Mouse (Mus musculus): ENCODE measurements around the gene Dennd2a. TPM values are rescaled to one million over a fixed set of nuclear protein-coding genes. Genes with fewer than 3 reads are reported as not detected.

Gene Dennd2a
- polyA plus RNA-seq, 1 experiment from 2014 or later = 49.3 TPM

DNA sequence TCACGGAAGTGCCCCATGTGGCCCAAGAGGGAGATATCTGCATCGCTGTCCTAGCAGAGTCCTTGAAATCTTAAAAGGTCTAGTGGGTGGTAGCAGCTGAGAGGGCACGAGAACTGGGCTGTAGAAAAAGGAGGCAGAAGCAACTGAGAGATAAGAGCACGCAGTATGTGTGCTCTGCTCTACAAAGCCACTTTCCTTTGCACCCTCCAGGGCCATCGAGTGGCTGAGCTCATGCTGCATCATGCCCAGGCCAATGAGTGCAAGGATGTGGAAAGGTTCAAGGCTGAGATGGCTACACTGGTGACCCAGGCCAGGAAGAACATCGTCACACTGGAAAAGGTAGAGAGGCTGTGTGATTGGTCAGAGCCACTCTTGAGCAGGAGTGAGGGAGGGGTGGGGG lies 27.9 kb upstream of the Dennd2a start, which contains the start of gene Gm42420:
Gene Gm42420, plus strand, starts transcription at position 237 of the 400 bp plus-strand sequence.
- Histone ChIP-seq H3K4me3 (ENCODE audit: low read depth, low read length) (no peak within 1 kb of the TSS), H3K36me3 (ENCODE audit: control insufficient read depth, insufficient read depth, low read length) (no peaks in the 10 kb centered on the region; the same call in 1 of the 2 replicates), H3K9ac (ENCODE audit: low read length) (no peak within 1 kb of the TSS), H3K4me2 (no peak within 1 kb of the TSS), H3K27me3 (ENCODE audit: control insufficient read depth, insufficient read depth, low read length) (no peaks in the 10 kb centered on the region), H3K9me3 (ENCODE audit: control insufficient read depth, low read length) (no peaks in the 10 kb centered on the region), H3K27ac (ENCODE audit: low read depth, low read length) (no peak within 1 kb of the TSS), H3K4me1 (ENCODE audit: control insufficient read depth, insufficient read depth, low read length) (no peaks in the 10 kb centered on the region)
- DNase-seq (ENCODE audit: low spot score, missing footprints) (no peak), ATAC-seq (ENCODE audit: low FRiP score) (no peak)
- WGBS = 93% methylated on average over 6 of the region's 6 CpGs

DNA sequence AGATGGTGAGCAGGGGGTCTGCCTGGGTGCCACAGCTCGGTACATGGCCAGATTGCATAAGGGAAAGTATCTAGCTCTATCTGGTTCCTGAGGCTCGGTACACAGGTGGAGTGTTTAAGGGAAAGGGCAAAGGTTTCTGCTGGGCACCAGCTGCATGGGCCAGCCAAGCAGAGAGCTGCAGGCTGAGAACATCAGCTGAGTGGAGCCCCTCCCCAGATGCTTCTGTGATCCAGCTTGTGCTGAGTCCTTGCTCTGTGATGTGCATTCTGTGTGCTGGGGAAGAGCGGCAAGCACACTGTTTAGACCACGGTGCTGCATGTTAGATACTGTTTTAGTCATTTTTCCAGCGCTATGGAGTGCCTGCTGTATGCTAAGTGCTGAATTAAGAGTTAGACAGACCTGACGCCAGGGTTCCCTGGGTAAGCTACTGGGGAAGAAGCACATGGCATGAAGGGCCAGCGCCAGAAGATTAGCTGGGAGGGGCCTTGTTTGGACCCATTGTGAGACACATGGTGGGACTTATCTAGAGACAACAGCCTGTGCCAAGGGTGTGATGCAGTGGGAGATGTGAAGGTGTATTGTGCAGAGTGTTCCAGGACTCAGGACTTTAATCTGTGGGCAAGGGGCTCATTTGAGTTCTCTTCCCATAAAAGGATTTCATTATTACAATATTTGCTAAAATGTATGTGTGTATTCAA lies 23.6 kb upstream of the Dennd2a start:
- no peaks in the 10 kb centered on the region for H3K36me3 ChIP-seq (ENCODE audit: control insufficient read depth, insufficient read depth, low read length)

DNA sequence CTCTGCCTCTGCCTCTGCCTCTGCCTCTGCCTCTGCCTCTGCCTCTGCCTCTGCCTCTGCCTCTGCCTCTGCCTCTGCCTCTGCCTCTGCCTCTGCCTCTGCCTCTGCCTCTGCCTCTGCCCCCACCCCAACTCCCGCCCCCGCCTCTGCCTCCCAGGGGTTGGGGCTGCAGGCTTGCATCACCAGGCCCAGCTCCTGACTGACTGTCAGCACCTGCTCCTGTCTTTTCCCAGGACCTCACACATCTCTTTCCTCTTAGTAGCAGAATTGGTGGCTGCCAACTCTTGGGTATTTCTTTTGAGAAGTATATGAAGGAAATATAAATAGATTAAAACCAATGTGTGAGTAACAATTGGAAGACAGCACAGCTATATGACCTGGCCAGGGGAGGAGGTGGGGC lies 22.9 kb upstream of the Dennd2a start:
- no peak for DNase-seq (ENCODE audit: low spot score, missing footprints)
- no peaks in the 10 kb centered on the region for H3K36me3 ChIP-seq (ENCODE audit: control insufficient read depth, insufficient read depth, low read length)
- no peak for ATAC-seq (ENCODE audit: low FRiP score)

More for the DNA sequence above, 23.6 kb upstream of the Dennd2a start:
- Histone ChIP-seq H3K4me2 (no peak overlapping the region), H3K4me3 (ENCODE audit: low read depth, low read length) (no peak overlapping the region), H3K27ac (ENCODE audit: low read depth, low read length) (no peak overlapping the region), H3K9me3 (ENCODE audit: control insufficient read depth, low read length) (no peaks in the 10 kb centered on the region), H3K9ac (ENCODE audit: low read length) (no peak overlapping the region), H3K27me3 (ENCODE audit: control insufficient read depth, insufficient read depth, low read length) (no peaks in the 10 kb centered on the region), H3K4me1 (ENCODE audit: control insufficient read depth, insufficient read depth, low read length) (no peaks in the 10 kb centered on the region)
- ATAC-seq (ENCODE audit: low FRiP score) (no peak), DNase-seq (ENCODE audit: low spot score, missing footprints) (no peak)
- 77% methylated on average over 7 of the region's 7 CpGs for WGBS

DNA sequence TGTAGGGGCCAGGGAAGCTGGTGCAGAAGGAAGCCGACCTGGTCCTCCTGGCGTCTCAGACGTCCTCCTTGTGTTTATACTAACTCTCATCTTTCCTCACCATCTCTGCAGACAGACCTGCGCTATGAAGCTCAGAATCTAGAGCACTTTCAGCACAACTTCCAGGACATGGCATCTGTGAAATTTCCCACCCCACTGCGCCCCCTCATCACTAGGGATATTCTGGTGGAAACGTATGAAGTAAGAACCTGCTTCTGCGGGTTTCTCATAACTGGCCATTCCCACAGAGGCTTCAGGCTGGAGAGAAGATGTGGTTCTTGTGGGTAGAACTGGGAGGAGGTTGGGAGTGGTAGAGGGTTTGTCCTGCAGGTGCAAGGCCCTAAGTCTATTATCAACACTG lies 21.9 kb upstream of the Dennd2a start:
- DNase-seq (ENCODE audit: low spot score, missing footprints) (no peak), ATAC-seq (ENCODE audit: low FRiP score) (no peak)
- Histone ChIP-seq H3K9me3 (ENCODE audit: control insufficient read depth, low read length) (no peaks in the 10 kb centered on the region), H3K36me3 (ENCODE audit: control insufficient read depth, insufficient read depth, low read length) (no peaks in the 10 kb centered on the region), H3K4me1 (ENCODE audit: control insufficient read depth, insufficient read depth, low read length) (peaks cover 5% of the 10 kb centered on the region), H3K4me2 (no peak overlapping the region), H3K27ac (ENCODE audit: low read depth, low read length) (no peak overlapping the region), H3K9ac (ENCODE audit: low read length) (no peak overlapping the region), H3K4me3 (ENCODE audit: low read depth, low read length) (no peak overlapping the region), H3K27me3 (ENCODE audit: control insufficient read depth, insufficient read depth, low read length) (no peaks in the 10 kb centered on the region)
- WGBS = 85% methylated on average over 7 of the region's 7 CpGs

More for the DNA sequence above, 22.9 kb upstream of the Dennd2a start:
- H3K9me3 ChIP-seq (ENCODE audit: control insufficient read depth, low read length) = no peaks in the 10 kb centered on the region
- H3K4me3 ChIP-seq (ENCODE audit: low read depth, low read length) = no peak overlapping the region
- H3K4me1 ChIP-seq (ENCODE audit: control insufficient read depth, insufficient read depth, low read length) = no peaks in the 10 kb centered on the region
- no peak overlapping the region for H3K9ac ChIP-seq (ENCODE audit: low read length)
- no peak overlapping the region for H3K27ac ChIP-seq (ENCODE audit: low read depth, low read length)
- 83% methylated on average over 2 of the region's 2 CpGs for WGBS
- no peak overlapping the region for H3K4me2 ChIP-seq
- no peaks in the 10 kb centered on the region for H3K27me3 ChIP-seq (ENCODE audit: control insufficient read depth, insufficient read depth, low read length)

DNA sequence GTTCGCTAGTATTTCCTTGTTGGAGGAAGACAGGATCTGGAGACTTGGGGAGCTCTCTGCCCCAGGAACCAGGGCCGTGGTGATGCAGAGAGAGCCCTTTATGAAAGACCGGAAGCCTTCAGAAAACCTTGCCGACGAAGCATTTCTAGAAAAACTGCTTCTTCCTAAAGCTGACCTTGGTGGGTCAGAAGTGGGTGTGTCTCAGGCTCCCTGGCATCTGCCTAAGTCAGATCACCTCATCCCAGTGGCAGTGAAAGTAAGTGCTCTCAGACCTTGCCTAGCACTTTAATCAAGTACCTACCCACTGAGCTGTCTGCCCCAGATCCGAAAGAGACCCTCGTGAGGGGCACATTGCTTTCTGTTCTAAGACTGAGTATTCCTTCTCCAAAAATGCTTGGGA lies 17.3 kb upstream of the Dennd2a start:
- WGBS = 74% methylated on average over 7 of the region's 7 CpGs
- DNase-seq (ENCODE audit: low spot score, missing footprints) (no peak), ATAC-seq (ENCODE audit: low FRiP score) (no peak)
- Histone ChIP-seq H3K4me1 (ENCODE audit: control insufficient read depth, insufficient read depth, low read length) (peaks cover 12% of the 10 kb centered on the region), H3K4me3 (ENCODE audit: low read depth, low read length) (peak overlapping the region; percentile 75), H3K27ac (ENCODE audit: low read depth, low read length) (no peak overlapping the region), H3K9me3 (ENCODE audit: control insufficient read depth, low read length) (no peaks in the 10 kb centered on the region), H3K4me2 (peak overlapping the region; percentile 67), H3K36me3 (ENCODE audit: control insufficient read depth, insufficient read depth, low read length) (no peaks in the 10 kb centered on the region), H3K9ac (ENCODE audit: low read length) (peak overlapping the region; percentile 77), H3K27me3 (ENCODE audit: control insufficient read depth, insufficient read depth, low read length) (no peaks in the 10 kb centered on the region)

DNA sequence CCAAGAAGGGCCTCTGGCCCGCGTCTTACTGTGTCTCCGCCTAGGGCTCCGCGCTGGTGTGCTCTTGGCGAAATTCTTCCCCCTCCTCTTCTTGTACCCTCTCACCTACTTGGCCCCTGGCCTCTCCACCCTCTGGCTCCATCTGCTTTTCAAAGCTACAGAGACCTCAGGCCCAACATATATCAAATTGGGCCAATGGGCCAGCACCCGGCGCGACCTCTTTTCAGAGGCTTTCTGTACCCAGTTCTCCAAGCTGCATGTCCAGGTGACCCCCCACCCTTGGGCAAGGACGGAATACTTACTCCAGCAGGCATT lies 16.8 kb upstream of the Dennd2a start:
- ATAC-seq (ENCODE audit: low FRiP score) = peak; percentile 4; the same call in 1 of the 2 replicates

DNA sequence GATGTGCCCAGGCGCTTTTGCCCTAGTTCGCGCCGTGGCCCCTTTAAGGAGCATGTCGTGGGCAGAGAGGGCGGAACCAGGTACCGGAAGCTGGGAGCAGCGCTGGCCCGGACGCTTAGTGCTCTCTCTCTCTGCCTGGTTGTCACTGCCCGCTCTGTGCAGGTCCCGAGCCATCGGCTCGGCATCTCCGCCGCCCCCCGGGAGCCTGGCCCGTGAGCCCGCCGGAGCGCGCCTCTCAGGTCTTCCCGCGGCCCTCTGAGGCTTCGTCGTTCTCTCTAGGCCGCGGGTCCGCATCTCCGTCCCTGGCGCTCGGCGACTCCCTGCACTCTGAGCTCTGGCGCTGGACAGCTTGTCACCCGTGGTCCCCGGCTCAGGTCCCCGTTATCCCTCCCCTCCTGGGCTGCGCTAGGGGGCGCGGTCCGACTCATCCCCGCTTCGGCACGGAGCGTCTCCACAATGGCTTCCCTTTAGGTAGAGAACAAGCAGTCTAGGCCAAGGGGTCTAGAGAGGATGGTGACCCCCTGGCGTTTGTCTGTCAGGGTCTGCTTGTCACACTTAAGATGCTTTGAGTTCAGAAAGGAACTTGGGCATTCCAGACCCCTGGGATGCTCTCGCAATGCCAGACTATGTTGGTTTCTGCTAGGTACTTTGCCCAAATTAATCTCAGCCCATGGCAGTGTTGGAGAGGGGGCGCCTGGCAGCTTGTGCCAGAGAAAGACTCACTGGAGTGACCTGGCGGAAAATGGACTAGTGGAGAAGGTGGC lies 16.3 kb upstream of the Dennd2a start, which contains the start of gene Adck2:
Gene Adck2, plus strand, starts transcription at position 83 of the 764 bp plus-strand sequence.
- no peaks in the 10 kb centered on the region for H3K36me3 ChIP-seq (ENCODE audit: control insufficient read depth, insufficient read depth, low read length)
- peak within 1 kb of the TSS; percentile 67 for H3K4me2 ChIP-seq
- peaks cover 12% of the 10 kb centered on the region for H3K4me1 ChIP-seq (ENCODE audit: control insufficient read depth, insufficient read depth, low read length)
- peak within 1 kb of the TSS; percentile 75 for H3K4me3 ChIP-seq (ENCODE audit: low read depth, low read length)
- DNase-seq (ENCODE audit: low spot score, missing footprints) = peak; percentile 97
- peak; percentile 97 for ATAC-seq (ENCODE audit: low FRiP score)
- H3K27ac ChIP-seq (ENCODE audit: low read depth, low read length) = peak within 1 kb of the TSS; percentile 89
- H3K9me3 ChIP-seq (ENCODE audit: control insufficient read depth, low read length) = no peaks in the 10 kb centered on the region
- no peaks in the 10 kb centered on the region for H3K27me3 ChIP-seq (ENCODE audit: control insufficient read depth, insufficient read depth, low read length)
- peak within 1 kb of the TSS; percentile 77 for H3K9ac ChIP-seq (ENCODE audit: low read length)
- WGBS = 2% methylated on average over 48 of the region's 49 CpGs

More for the DNA sequence above, 16.8 kb upstream of the Dennd2a start:
- H3K27ac ChIP-seq (ENCODE audit: low read depth, low read length) = peak overlapping the region; percentile 89
- H3K27me3 ChIP-seq (ENCODE audit: control insufficient read depth, insufficient read depth, low read length) = no peaks in the 10 kb centered on the region
- H3K36me3 ChIP-seq (ENCODE audit: control insufficient read depth, insufficient read depth, low read length) = no peaks in the 10 kb centered on the region
- H3K4me3 ChIP-seq (ENCODE audit: low read depth, low read length) = peak overlapping the region; percentile 75
- peaks cover 12% of the 10 kb centered on the region for H3K4me1 ChIP-seq (ENCODE audit: control insufficient read depth, insufficient read depth, low read length)
- peak overlapping the region; percentile 77 for H3K9ac ChIP-seq (ENCODE audit: low read length)
- 23% methylated on average over 10 of the region's 10 CpGs for WGBS
- H3K4me2 ChIP-seq = peak overlapping the region; percentile 67
- no peaks in the 10 kb centered on the region for H3K9me3 ChIP-seq (ENCODE audit: control insufficient read depth, low read length)
- no peak for DNase-seq (ENCODE audit: low spot score, missing footprints)

DNA sequence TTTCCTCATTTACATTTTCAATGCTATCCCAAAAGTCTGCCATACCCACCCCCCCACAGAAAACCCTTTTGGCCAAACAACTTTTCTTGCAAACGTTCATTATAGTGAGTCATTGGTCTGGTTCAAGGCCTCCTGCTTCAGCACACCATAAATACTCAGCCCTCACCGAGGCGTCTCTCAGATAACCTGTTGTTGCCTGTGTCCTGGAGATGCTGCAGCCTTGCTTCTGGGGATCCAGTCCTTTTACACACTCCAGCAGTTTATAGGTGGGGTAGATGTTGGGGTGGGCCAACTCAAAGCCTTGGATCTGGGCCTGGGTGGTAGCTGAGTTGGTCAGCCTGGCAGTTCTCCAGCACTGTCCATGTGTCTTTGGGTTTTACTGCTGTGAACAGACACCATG lies 12.8 kb upstream of the Dennd2a start:
- Histone ChIP-seq H3K36me3 (ENCODE audit: control insufficient read depth, insufficient read depth, low read length) (no peaks in the 10 kb centered on the region), H3K27me3 (ENCODE audit: control insufficient read depth, insufficient read depth, low read length) (no peaks in the 10 kb centered on the region), H3K4me3 (ENCODE audit: low read depth, low read length) (no peak overlapping the region), H3K4me2 (no peak overlapping the region), H3K9me3 (ENCODE audit: control insufficient read depth, low read length) (no peaks in the 10 kb centered on the region), H3K4me1 (ENCODE audit: control insufficient read depth, insufficient read depth, low read length) (peaks cover 12% of the 10 kb centered on the region), H3K9ac (ENCODE audit: low read length) (no peak overlapping the region), H3K27ac (ENCODE audit: low read depth, low read length) (no peak overlapping the region)
- no peak for ATAC-seq (ENCODE audit: low FRiP score)
- DNase-seq (ENCODE audit: low spot score, missing footprints) = peak; percentile 57
- WGBS = 72% methylated on average over 3 of the region's 3 CpGs

DNA sequence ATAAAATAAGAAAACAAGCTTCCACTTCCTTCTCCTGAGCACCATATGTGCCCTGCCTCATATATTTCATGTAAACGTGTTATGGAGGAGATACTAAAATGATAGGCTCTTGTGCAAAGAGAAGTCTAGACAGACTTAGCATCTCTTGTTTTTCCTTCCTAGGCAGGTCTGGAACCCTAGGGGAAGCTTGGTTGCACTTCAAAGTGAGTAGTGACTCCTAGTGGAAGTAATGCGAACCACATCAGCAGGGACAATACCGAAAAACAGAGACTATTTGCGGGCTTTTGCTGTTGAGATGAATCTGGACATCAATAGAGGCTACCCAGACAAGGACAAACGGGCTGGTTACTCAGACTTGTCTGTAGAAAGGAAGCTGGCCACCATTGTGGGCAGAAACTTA lies 9.9 kb upstream of the Dennd2a start:
- no peaks in the 10 kb centered on the region for H3K36me3 ChIP-seq (ENCODE audit: control insufficient read depth, insufficient read depth, low read length)
- no peak overlapping the region for H3K9ac ChIP-seq (ENCODE audit: low read length)
- no peak overlapping the region for H3K27ac ChIP-seq (ENCODE audit: low read depth, low read length)
- no peak overlapping the region for H3K4me2 ChIP-seq
- no peaks in the 10 kb centered on the region for H3K4me1 ChIP-seq (ENCODE audit: control insufficient read depth, insufficient read depth, low read length)
- DNase-seq (ENCODE audit: low spot score, missing footprints) = peak; percentile 91
- ATAC-seq (ENCODE audit: low FRiP score) = no peak
- no peaks in the 10 kb centered on the region for H3K9me3 ChIP-seq (ENCODE audit: control insufficient read depth, low read length)
- 14% methylated on average over 5 of the region's 5 CpGs for WGBS
- H3K27me3 ChIP-seq (ENCODE audit: control insufficient read depth, insufficient read depth, low read length) = no peaks in the 10 kb centered on the region
- H3K4me3 ChIP-seq (ENCODE audit: low read depth, low read length) = no peak overlapping the region
